Mouse (Mus musculus) heart, adult 2 months (tissue): ENCODE results near the gene Gigyf2.

Experiments
- EP300 ChIP-seq: fragments of 200-500 bp; IDR thresholded peaks from 2 replicates; pipeline ENCODE4 v1.6.1; 2011; ENCODE audit warnings: low read depth, low read length, control low read depth; ENCODE audit not compliant: insufficient read depth
- POLR2A ChIP-seq: fragments of 200-500 bp; IDR thresholded peaks from 2 replicates; pipeline ENCODE4 v1.6.1; 2011; ENCODE audit warnings: mild to moderate bottlenecking, low read depth, low read length, control low read depth; ENCODE audit not compliant: insufficient read depth

- TF ChIP-seq EP300 (no peak), POLR2A (no peak)
These were observed 159.6 kb downstream of the Gigyf2 start for GRCm38 (mm10) chr1:87486386-87486785.
